Mouse (Mus musculus) right cerebral cortex, adult 18-20 months (tissue): Measurements from ENCODE around the gene Npdc1.

Source experiments
- DNase-seq: peaks from one replicate; pipeline ENCODE4 v3.0.0; 2022; ENCODE audit warnings: mixed read lengths

Npdc1 gene

DNA sequence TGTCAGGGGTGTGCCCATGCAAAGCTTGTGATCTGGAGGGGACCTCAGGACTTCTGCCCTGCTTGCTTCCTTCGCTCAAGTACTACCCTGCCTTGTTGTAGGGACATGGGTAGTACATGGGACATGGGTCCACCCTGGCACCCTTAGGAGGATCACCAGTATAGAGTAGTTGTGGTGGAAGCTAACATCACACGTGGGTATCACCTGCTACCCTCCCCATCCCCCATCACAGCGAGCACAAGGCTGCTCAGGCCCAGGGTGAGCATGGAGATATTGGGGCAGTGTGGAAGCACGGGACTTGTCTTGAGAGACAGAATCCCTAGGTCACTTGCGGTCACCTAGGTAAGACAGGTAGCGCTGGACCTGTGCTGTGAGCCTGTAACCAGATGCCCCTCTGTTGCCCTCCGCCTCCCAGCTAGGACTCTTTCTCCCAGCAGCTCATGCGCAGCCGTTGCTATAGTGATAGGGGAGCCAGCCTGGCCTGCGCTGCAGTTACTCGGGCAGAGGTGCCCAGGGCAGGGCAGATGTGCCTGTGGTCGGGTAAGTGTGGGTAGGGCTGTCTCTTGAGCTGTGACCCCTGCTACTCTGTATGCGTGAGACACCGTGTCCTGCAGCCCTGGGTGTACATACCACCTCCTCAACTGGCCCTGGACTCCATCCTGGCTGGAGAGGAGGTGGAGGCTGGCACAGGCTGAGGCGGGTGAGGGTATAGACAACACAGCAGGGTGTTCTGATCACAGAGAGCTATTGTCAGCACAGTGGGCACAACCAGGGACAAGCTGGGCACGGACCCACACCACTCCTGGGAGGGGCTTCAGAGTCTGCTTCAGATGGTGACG, 31.5 kb downstream of the Npdc1 start:
- DNase-seq, result peak; percentile 59

DNA sequence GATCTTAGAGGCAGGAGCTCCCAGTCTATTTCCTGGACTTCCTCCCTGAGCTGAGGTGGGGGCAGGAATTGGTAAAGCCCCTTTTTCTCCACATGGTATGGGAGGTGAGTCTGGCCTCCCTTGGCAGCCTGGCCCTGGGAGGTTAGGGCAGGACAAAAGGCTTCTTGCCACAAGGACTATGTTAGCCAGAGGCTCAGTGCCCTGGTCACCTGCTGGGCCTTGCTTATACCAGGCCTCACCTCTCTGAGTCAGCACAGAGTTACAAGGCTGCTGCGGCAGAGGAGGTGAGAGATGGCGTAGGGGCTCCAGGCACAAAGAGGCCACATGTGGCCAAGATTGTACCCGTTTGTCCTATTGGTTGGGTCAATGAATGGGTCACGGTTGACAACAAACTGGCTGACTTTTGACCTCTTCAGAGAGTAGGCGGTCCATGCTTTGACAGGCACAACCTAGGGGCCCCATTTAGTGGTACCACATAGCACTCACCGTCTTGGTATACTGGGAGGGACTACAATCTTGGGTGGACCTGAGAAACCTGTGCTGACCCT, 32.2 kb downstream of the Npdc1 start:
- no peak for DNase-seq

DNA sequence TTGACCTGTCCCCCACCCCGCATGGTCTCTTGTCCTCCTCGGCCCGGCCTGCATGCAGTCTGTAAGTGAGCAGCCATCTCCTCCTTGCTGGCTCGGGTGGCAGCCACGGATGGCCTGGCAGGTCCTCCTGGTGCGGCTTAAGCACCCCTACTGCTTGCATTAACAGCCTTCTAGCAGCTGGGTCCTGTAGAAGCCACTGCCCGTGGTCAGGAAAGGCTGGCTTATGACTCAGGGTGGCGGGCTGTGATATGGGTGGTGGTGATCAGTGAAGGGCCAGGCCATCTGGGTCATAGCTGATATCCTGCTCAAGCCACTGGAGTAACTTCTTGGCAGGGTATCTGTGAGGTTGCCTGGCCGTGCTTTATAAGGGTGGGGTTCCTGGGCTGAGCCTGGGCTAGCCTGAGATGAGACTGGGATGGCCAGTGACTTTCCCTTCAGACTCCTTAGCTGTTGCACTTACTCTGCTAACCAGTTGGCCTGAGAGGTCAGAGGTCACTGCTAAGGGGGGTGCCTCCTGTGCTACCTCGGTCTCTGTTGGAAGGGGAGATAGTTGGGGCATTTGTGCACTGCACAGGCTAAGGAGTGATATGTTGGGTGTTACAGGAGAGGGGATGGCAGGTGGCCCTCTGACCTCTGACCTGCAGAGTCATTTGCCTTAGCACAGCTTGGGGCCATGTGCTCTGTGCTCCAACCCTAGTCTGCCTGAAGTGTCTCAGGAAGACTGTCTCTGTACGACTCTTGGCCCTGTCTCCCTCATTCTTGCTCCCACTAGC, 33.4 kb downstream of the Npdc1 start:
- DNase-seq, result no peak

DNA sequence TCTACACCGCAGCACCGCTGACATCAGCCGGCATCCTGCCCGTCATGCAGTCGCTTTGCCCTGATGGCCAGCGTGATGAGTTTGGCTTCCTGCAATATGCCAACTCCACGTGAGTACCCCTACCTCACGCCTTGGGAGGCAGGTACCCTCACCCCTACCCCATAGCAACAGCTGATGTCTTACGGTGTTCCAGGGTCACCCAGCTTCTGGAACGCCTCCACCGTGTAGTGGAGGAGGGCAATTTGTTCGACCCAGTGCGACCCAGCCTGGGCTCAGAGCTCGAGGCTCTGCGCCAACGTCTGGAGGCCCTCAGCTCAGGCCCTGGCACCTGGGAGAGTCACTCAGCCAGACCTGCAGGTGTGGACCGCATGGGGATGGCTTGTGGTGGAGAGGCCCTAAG, 34.0 kb downstream of the Npdc1 start:
- DNase-seq, result no peak

DNA sequence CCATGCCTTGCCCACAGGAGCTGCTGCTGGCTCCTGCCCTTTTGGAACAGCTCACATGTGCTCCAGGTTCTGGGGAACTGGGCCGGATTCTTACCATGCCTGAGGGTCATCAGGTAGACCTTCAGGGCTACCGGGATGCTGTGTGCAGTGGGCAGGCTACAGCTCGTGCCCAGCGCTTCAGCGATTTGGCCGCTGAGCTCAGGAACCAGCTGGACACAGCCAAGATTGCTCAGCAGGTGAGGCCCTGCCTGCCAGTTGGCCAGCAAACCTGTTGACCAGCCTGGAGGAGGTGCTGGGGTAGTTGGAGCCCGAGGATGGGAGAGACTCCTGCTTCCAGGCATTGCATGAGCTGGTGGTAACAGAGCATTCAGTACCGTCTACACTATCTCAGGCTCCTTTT, 35.1 kb downstream of the Npdc1 start:
- no peak for DNase-seq

DNA sequence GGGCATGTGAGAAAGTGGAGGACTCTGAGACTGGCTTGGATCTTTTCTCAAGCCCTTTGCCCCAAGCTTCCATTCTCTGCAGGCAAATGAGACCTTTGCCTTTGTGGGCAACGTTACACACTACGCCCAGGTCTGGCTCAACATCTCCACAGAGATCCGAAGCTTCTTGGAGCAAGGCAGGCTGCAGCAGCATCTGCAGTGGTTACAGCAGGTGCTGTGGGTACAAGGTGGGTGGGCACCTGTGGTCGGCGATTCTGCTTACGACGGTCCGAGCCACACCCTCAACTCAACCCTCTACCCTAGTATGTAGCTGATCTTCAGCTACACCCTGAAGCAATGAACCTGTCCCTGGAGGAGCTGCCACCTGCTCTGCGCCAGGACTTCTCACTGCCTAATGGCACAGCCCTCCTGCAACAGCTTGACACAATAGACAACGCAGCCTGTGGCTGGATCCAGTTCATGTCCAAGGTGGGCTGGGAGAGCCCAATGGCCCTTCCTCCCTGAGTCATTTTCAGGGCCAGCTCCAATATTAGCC, 37.2 kb downstream of the Npdc1 start:
- no peak for DNase-seq

- DNase-seq, result no peak
Observed at GRCm38 (mm10) chr2:25441067-25441466, 41.9 kb downstream of the Npdc1 start.

DNA sequence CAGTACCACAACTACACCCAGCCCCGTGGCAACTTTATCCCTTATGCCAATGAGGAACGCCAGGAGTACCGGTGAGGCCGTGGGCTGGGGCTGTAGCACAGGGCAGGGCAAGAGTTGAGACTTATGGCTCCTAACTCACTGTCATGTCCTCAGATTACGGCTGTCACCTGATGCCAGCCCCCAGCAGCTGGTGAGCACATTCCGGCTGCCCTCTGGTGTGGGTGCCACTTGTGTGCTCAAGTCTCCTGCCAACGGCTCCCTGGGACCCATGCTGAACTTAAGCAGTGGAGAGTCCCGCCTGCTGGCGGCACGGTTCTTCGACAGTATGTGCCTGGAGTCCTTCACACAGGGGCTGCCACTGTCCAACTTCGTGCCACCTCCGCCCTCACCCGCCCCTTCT, 43.5 kb downstream of the Npdc1 start:
- DNase-seq, result no peak

GRCm38 (mm10) chr2:25450853-25451647, 51.9 kb downstream of the Npdc1 start:
- DNase-seq, result no peak

DNA sequence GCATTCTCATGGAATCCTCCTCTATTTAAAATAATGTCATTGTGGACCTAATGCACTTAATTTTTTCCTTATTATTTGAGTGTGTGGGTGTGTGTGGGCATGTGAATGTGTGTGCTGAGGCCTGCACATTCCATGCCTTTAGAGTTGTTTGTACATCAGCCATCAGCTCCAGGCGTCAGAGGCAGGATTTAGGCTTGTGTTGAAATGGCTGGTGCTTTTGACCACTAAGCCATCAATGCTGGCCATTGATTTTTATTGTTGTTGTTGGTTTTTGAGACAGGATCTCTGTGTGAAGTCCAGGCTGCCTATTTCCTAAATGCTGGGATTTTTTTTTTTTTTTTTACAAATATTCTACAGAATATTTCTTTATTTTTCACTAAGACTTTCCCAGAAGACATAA, 53.8 kb downstream of the Npdc1 start:
- no peak for DNase-seq

GRCm38 (mm10) chr2:25456205-25456953, 57.2 kb downstream of the Npdc1 start, which contains the start of gene Clic3:
Gene Clic3, plus strand, starts transcription at chr2:25456838.
- DNase-seq, result no peak

GRCm38 (mm10) chr2:25457022-25457896, 58.1 kb downstream of the Npdc1 start:
- DNase-seq, result no peak

DNA sequence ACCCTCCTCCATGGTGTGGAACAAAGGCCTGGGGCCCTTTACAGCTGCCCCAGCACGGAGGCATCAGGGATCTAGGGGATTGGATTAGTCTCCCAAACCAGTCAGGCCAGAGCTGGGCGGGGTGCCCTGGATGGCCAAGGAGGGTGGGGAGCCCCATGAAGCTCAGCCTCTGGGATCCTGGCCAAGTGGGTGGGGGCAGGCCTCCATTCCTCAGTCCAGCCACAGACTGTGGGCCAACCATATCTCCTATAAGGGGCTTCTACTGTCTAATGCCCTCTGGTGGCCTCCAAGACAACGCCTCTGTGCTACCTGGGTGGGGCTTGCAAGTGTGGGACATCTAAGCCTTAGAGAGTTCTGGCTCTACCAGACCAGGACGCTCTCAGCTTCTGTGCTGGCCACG, 59.8 kb downstream of the Npdc1 start:
- no peak for DNase-seq
